Mouse (Mus musculus): ENCODE results near the gene Lamc3.
A peak's percentile ranks its signal among the peaks of the same experiment; 100 is the strongest.

Lamc3 gene

DNA sequence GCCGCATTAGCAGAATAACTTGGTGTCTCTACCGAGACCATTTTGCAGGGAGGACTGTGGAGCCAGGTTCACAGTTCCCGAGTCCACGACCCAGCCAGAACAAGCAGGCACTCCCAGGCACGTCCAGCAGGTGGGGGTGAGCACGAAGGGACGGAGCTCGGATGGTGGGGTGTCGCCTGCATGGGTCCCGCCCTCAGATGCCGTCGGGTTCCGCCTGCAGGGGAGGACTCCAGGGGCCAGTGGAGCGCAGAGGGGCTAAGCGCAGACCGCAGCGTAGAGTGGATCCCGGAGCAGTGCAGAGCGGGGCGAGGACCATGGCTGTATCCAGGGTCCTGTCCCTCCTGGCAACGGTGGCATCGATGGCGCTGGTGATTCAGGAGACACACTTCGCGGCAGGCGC lies at the start of gene Lamc3:
TSS of gene Lamc3 (plus strand) at position 262 of the 400 bp plus-strand sequence.
- no peak for DNase-seq

DNA sequence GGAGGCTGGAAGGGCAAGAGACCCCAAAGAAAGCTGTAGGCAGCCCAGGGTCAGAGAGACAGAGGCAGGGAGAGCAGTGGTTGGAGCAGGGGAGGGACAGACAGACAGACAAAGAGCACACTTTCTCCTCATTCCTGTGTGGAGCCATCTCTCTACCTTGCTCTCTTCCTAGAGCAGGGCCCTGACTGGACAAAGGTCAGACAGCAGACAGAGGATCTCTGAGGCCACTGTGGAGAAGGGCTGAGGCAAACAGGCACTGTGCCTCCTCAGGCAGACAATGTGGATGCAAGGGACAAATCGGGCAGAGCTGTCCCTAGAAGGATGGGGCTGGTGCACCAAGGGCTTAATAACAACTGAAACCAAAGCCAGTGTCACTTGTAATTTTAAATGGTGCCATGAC lies 48.2 kb upstream of the Lamc3 start:
- no peak for DNase-seq

DNA sequence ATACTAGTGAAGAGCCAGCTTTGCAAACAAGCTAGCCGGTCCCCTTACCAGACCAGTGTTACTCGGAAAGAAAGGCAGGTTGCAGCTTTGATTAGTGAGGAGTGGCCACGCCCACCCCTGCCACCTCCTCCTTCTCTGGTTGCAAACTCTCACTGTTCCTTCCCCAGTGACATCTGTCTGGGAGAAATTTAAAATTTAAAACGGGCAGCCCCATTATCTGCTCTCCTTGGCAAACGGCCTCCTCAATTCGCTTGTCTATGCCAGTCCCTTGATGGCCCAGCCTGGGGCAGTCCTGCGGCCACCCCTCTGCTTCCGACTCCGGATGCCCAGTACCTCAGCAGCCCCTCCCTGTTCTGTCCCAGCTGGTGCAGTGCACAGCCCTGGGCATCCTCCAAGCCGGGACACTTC lies 42.4 kb upstream of the Lamc3 start:
- no peak for DNase-seq

DNA sequence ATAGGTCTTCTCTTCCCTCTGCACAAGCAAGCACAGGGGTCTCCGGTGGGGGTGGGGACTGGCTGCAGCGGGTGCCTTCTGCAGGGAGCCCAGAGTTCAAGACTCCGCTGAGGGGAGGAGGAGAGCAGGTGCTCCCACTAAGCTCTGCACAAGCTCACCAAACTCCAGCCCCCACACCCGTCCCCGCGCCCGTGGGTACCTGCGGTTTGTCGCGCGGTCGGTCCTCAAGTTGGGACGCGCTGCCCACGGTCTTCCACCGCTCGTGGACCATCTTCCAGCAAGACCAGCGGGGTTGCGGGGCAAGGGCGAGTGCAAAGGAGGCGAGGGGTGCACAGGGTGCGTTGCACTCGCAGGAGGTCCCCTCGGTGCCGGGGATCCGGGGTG lies 41.6 kb upstream of the Lamc3 start:
- no peak for DNase-seq

DNA sequence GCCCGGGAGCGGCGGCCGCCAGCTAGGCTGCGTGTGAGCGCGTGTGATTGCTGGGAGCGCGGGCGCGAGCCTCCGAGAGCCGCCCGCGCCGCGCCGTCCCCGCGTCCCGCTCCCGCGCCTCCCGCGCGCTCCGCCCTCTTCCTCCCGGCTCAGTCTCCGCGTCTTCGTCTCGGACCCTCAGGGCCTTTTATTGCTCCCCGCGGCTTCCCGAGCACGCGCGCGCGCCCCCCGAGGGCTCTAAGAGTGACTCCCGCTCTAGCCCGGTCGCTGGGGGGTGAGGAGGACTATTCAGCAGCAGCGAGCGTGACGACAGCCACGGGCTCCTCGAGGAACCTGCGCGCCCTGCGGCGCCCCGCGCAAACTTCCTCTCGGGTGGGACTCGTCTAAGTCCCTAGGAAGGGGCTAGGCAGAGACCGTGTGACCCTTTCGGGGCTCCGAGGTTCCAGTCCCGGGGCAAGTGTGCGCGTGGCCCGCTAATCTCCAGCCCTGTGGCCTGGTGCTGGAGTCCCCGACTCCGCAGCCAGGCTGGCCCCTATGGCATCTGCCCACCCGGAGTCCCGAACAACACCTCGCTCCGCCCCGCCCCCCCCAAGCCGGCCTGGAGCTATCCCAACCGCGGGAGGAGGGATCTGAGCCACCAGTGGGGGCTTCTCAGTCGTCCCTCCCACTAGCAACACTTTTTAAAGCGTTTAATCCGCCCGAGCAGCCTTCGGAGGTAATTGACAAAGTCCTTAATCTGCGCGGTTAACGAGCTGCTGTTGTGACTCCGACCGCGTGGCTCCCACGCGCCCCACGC lies 41.0 kb upstream of the Lamc3 start, which contains the start of gene Fibcd1:
TSS of gene Fibcd1 (minus strand) at position 110 of the 796 bp plus-strand sequence.
- no peak for DNase-seq

DNA sequence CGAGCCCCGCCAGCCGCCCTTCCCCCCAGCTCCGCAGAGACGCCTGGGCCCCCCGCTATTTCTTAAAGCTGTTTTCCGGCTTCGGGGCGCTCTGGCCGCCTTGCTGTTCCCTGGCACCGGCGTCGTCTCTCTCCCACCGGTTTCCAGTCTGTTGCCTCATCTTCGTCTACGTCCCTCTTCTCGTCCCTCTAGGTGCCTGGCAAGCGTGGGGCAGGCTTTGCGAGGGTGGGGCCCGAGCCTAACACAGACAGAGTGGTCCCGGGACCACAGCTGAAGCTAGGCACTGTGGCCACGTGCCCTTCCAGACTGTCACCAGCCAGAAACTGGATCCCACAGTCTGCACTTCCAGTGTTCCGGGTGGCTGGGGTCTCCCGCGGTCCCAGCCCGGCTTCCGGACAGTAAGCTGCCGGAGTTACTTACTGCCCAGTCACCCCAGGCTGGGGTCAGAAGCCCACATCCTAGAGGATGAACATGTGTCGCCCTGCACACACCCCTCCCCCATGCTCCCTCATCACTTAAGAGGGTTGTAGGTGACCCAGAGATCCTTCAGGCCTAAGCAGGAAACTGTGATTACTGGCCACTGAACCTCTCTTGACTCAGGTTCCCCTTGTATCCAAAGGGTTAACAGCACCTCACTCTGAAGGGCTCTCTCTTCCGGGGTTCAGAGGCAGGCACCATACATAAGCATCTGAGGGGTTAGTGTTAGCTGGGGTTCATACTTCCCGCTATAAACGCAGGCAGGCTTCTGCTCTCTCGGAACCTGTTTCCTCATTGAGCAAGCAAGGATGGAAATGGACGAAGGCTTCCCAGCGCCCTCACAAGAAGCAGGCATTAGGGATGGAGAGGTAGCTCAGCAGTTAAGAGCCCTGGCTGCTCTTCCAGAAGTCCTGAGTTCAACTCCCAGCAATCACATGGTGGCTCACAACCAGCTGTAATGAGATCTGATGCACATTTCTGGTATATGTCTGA lies 40.1 kb upstream of the Lamc3 start:
- no peak for DNase-seq

DNA sequence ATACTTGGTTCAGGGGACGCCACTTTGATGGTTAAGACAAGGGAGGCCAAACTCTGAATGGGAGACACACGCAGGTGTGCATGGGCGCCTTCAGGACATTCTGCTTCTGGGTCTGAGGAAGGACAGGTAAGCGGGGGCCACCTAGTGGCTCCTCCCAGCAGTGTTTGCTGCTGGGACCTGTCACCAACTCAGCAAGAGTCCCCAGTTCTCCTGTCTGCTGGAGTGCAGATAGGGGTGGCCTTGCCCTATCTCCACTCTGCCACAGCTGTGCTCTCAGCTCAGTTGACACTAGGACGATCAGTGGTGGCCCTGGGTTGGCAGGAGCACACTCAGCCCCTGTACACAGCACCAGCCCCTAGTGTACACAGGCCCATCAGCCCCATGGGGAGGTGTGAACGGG lies 39.2 kb upstream of the Lamc3 start:
- peak; percentile 49 for DNase-seq

DNA sequence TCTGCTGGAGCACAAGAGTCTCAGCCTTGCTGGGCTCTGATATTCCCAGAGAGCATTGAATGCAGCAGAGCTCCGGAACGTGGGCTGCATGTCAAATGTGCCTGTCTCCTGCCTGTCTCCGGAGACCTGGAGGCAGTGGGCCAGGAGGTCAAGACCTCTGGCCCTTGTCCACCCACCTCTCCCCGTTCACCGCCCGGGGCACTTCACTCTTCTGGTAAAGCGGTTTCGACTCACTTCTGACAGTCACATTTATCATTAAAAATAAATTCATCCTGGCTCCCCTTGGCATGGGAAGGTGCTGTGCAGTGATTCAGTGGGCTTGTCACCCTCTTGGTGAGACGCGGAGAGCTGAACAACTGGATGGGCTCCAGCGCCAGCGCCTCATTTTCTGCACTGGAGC lies 37.0 kb upstream of the Lamc3 start:
- DNase-seq: no peak

DNA sequence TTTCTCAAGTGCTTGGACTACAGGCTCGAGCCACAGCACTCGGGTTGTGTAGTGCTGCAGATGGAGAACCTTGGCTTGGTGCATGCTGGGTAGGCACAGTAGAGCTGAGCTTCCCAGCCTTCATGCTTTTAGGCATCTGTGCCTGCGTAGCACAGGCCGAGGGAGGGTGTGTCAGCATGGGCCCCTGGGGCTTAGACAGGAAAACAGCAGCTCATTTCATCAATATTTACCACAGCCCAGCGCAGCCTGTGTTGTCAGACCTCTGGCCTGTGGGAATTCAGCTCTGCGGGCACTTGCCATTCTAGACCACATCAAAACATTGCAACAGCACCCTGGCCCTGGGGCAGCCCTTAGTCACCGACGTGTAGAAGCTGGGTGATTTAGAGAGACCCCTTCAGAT lies 31.1 kb upstream of the Lamc3 start:
- no peak for DNase-seq

DNA sequence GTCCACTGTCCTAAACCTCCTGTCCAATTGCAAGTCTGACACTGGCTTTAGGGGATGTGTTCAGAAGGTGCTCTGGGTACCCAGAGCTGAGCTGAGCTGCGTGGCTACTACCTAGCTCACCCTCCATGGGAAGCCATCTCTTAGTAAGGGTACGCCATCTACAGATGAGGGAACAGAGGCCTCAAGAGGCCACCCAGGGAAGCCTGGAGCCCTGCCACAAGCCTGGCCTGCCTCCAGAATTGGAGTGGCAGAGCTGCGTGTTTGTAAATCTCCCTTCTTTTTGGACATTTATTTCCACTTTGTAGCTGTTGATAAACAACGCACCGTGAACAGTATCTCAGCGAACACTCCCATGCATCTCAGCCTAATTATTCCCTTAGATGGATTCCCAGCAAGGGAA lies 29.9 kb upstream of the Lamc3 start:
- DNase-seq: no peak

DNA sequence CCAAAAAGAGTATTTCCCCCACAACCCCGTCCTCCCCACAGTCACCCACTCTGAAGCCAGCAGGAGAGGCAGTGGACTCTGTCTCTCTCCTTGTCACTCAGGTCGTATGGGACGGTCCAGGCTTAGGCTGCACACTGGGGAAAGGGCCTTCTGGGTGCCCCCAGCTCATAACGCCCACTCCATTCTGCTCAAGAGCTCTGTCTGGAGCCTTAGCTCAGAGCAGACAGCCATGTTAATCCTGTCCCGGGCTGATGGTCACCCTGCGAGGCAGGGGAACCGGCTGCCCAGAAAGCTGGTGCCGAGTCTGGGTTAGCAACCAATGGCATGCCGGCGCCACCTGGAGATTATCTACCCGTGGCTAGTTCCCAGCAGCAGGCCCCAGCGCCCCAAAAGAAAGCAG lies 28.6 kb upstream of the Lamc3 start:
- no peak for DNase-seq

DNA sequence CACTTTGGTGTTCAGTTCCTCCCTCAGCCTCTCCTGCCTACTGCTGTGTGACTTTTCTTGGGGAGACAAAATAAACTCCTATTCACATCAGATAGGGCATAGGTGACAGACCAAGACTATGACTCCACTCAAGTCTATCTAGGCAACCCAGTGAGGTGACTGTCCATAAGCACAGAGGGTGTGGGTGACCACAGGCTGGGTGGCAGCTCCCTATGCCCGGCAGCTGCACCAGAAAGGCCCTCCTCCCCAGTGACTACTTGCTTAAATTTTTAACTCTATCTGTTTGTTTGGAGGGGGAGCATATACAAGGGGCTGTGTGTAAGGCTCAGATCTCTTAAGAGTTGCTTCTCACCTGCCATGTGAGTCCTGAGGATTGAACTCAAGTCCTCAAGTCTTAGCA lies 24.2 kb upstream of the Lamc3 start:
- DNase-seq: no peak

DNA sequence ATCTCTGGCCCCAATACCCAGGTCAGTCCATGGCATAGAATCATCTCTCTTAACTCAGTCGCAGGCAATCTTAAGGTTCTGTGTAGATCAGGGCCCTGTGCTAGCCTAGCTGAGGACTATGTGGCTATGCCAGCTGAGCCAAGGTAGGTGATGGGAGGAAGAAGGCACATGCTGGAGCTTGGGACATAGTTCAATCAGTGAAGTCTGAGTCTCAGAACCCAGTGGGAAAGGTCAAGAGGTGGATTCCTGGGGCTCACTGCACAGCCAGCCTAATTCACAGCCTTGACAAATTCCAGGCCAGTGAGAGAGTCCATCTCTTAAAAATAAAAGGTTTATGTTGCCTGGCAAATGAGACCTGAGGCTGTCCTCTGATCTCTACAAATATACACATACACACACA lies 23.3 kb upstream of the Lamc3 start:
- DNase-seq: no peak

DNA sequence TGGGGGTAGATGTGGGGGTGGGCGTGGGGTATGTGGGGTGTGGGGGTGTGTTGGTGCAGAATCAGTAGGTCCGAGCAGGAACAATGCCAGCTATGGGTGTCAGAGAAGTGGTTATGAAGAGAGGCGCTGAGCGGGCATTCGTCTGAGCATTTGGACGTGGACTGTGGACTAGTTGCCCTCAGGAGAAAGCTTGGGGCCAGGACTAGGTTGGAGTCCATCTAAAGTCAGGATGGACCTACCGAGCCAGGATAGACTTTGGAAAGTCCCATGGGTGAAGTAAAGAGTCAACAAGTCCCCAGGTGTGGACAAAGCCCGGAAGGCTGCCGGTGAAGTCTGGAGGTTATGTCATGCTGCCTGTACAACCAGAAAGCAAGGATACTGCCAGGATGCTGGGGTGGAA lies 22.2 kb upstream of the Lamc3 start:
- no peak for DNase-seq

DNA sequence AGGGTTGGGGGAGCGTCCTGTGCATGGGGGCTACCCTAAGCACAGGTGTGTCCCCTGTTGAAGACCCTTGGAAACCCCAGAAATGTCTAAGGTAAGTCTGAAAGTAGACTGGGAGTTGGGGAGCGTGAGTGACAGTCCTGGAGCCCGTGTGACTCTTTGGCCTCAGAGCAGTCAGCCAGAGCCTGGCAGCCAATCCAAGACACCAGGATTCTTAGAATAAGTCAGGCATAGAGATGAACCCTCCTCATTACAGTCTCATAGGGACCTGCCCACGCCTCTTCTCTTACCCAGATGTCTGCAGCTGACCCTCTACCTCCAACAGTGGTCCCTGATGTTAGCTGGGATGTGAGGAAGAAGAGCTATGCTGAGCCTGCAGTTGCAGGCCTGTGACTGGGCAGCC lies 21.8 kb upstream of the Lamc3 start:
- no peak for DNase-seq

DNA sequence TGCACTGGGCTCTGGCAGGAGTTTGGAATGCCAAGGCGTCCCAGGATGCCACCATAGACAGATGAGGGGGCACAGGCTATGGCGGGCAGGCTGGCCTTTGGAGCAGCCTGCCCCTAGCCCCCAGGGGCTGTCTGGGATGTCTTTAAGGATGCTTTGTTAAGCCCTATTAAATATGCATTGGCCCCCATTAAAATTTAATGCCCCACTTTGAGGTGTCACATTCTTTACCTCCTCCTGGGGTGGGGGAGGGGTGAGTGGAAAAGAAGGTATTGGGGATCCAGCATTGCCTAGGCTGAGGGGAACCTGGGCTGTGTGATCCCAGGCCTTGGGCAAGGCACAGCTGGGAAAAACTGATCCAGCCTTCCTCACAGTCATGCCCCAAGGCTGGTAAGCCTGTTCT lies 21.3 kb upstream of the Lamc3 start:
- DNase-seq: no peak

DNA sequence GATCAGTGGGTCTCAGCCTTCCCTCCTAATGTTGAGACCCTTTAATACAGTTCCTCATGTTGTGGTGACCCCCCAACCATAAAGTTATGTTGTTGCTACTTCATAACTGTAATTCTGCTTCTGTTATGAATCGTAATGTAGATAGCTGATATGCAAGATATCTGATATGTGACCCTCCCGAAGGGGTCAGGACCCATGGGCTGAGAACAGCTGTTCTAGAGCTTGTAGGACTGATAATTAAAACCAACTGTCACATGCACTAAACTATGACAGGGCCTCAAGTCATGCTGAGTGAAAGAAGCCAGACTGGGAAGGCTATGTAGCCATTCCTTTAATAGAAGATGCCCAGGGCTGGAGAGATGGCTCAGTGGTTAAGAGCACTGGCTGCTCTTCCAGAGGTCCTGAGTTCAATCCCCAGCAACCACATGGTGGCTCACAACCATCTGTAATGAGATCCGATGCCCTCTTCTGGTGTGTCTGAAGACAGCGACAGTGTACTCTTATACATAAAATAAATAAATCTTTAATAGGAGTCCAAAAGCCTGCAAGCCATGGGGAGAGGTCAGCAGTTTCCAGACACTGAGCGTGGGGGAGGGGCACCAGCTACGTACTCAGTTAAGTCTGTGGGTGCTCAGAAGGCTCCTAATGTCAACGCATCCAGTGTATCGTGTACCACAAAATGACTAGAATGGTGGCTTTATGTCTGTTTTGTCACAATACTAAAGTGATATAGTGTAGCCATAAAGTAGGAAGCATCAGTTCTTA lies 19.1 kb upstream of the Lamc3 start:
- no peak for DNase-seq

DNA sequence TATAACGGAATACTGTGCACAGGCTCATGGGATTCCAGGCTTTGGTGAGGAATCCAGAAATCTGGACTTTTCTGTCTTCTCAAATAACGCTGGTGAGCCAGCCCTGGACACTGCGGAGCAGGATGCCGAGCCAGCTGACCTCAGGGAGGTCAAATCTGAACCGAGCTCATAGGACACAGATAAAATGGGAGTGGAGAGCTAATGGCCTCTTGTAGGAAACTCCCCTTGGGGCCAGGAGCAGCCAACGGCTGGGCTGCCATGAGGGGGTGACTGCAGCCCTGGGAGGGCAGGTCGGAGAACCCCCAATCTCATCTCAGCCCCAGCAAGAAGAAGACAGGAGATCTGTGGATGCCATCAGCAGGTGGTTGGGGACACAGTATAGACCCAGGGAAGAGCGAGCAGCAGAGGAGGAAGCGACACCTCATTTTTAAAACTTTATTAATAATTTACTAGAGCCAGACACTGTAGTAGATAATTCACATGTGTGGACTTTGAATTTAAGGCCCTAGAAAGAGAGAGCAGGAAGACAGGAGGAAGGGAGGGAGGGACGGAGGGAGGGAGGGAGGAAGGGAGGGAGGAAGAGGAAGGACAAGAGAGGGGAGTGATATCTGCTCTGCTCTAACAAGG lies 18.4 kb upstream of the Lamc3 start:
- DNase-seq: no peak

DNA sequence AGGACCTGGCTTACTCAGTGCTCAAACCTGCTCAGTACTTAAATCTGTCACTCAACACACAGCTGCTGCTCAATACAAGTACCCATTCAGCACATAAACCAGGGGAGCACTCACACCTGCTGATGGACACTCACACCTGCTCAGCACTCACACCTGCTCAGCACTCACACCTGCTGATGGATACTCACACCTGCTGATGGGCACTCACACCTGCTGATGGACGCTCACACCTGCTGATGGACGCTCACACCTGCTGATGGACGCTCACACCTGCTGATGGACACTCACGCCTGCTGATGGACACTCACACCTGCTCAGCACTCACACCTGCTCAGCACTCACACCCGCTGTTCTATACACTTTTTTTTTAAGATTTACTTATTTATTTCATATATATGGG lies 17.4 kb upstream of the Lamc3 start:
- DNase-seq: no peak

DNA sequence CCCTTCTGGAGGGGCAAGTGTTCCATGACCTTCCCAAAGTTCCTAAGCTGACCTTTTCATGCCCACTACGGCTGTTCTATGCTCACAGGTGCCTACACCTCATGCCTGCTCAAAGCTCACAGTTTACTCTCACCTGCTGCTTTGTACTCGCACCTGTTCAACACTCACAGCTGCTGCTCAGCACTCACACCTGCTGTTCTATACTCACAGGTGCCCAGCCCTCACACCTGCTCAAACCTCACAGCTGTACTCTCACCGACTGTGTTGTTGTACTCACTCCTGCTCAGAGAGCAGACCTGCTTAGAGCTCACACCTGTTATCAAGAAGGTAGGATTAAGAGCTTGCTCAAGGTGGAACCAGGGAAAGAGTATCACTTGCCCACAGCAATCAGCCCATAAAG lies 16.4 kb upstream of the Lamc3 start:
- no peak for DNase-seq

DNA sequence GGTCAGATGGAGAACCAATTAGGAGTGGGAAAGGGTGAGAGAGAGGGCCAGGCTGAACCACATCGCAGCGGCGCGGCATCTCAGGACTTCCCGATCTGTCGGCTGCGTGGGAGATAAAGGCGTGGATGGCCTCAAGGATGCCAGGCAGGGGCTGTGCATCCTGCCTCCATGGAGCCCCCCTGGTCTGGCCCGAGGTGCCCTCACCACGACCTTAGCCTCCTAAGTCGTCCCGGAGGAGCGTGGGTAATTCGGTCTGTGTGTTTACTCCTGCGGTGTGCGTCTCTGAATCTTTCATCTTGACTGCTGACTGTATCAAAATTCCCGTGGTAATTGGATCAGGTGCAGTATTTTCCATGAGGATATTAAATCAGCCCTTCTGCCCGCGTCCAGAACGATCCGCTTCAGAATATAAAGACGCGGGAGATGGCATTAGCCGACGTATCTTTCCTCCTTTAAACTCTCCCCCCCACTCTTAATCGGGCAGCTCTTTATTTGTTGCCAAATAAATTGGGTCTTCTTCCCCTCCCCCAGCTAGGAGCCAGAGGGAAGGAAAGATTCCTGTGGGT lies 12.7 kb upstream of the Lamc3 start:
- no peak for DNase-seq

DNA sequence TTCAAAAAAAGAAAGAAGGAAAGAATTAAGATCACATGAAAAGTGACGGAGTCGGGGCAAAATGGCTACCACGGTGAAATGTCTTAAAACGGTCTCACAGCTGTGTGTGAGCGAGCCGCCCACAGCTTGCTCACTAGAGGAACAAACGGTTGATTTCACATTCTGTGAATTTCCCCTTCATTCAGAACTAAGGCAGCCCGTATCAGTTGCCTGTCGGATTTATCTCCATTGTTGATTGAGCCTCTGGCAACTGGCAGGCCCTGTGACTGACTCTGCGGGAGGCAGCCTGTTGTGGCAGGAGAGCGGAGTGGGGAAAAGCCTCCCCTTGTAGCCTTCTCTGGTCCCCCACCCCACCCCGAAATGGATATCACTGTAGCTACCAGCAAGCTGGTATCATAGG lies 10.6 kb upstream of the Lamc3 start:
- DNase-seq: no peak

DNA sequence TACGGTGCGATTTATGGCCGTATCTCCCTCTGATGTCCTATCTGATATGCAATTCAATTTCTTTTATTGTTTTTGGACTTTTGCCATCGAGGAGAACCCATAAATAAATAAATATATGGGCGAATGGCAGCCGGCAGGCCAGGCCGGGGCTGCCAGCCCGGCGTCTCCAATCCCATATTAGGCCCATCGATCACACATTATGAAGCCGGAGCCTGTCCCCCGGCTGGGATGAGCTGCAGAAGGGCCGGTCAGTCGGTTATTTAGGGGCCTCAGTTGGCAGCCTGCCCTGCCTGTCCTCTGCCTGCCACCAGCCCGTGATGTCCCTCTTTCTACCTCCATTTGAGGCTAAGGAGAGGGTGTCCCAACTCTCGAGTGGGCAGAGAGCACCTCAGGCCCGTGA lies 8.5 kb upstream of the Lamc3 start:
- no peak for DNase-seq
